Mouse (Mus musculus): ENCODE data around the gene Cenpn.

- TF ChIP-seq CTCF (IDR thresholded peaks at IDR 0.05; ENCODE audit: low read depth, low read length) (no peak), POLR2A (IDR thresholded peaks at IDR 0.05; ENCODE audit: insufficient read depth, low read length) (no peak), EP300 (IDR thresholded peaks at IDR 0.05; ENCODE audit: insufficient read depth, low read depth, low read length) (no peak)
Measured at GRCm38 (mm10) chr8:116928588-116928987, 7.1 kb downstream of the Cenpn start.
